Mouse (Mus musculus) gastrocnemius, postnatal 25 days (tissue): ENCODE data around the gene Fndc9. TPM values are rescaled to one million over a fixed set of nuclear protein-coding genes. Genes with fewer than 3 reads are reported as not detected.

Source experiments
- DNase-seq: peaks from one replicate; pipeline ENCODE4 v3.0.0; 2022
- total RNA-seq, 2 experiments: library from RNA; stranded (reverse); gene quantifications; 1 replicate in 1 of 2; 2 replicates in 1 of 2; pipeline ENCODE4 v1.2.3; 2021

Fndc9 gene
- total RNA-seq, 2 experiments from 2014 or later = not detected

DNA sequence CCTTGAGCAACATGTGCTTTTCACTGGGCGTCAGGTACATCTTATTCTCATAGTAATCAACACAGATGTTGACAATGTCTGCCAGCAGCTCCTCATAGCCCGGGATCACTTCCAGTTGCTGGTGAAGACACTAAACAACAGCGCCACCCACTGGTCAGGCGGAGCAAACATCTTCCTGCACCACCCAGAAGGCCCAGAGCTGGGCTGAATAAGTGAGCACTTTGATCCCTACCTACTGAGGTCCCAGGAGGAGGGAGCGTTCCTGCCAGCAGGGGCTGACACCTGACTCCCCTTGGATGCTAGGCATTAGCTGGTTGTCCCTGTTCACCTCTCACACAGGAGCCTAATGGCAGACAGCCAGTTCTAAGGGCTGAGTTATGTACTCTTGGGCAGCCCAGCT is 41.4 kb downstream of the Fndc9 start:
- no peak for DNase-seq

DNA sequence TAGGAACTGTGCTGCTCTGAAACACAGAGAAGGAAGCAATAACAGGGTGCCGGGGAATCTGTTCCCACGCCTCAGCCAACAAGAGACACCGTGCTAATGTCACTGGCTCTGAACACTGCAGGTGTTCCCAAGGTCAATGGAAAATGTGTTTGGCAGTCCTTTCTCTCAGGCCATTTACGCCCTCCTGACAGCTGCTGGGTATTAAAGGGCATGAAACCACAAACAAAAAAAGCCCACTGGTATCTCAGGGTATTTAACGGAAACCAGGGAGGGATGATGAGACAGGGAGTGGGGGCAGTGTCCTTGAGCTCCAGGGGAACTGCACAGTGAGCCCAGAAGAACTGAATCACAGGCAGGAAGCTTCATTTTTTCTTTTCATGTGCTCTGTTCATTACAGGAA is 42.8 kb downstream of the Fndc9 start:
- DNase-seq = no peak

GRCm38 (mm10) chr11:46278709-46279108 is 43.4 kb downstream of the Fndc9 start:
- DNase-seq = no peak

- DNase-seq = no peak
These were observed 47.3 kb downstream of the Fndc9 start for GRCm38 (mm10) chr11:46282612-46283011.

GRCm38 (mm10) chr11:46283800-46284199 is 48.5 kb downstream of the Fndc9 start:
- DNase-seq = no peak

DNA sequence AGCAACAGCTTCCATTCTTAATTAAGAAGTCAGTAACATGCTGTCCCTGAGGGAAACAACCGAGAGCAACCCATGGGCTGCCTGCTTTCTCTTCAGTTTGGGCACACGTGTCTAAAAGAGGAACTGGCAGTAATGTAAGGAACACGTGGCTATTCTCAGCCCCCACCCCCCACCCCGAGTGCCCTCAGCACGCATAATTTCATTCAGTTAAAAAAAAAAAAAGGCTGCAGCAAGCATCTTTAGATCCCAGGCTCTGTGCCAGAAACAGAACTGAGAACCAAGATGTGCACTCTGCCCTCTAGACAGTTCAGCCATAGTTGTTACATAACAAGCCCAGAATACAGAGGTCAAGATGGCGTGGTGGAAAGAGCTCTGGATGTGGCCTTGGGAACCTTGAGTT is 51.5 kb downstream of the Fndc9 start:
- DNase-seq = no peak

GRCm38 (mm10) chr11:46288091-46288490 is 52.8 kb downstream of the Fndc9 start:
- no peak for DNase-seq

DNA sequence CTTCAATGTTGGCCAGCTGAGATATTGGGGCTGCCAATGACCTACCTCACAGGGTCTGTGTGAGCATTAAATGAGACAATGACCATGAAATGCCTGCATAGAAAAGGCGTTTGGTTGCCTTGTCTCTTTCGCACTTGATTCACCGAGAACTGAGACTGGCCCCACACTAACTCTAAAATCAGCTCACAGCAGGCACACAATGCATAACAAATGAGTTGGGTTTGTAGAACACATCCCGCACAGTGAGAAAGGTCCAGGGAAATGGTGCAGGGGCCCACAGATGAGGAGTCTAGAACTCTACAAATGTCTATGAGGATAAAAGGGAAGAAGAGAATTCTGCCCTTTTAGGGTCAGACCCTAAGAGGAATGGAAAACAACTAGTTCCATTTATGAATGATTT is 53.7 kb downstream of the Fndc9 start:
- DNase-seq = no peak

Other genes starting within 250 kb of the Fndc9 start
- 1 to 10 TPM in 1 of 2 experiments, under 1 TPM in 1; 0.51 to 1.2 TPM for gene Gm12166, start 183.2 kb upstream of the Fndc9 start, total RNA-seq
- gene Adam19, start 179.5 kb upstream of the Fndc9 start, total RNA-seq = 1 to 10 TPM; 4.9 to 8.0 TPM
- gene Nipal4, start 69.0 kb upstream of the Fndc9 start, total RNA-seq = not detected
- gene Cyfip2, start 77.3 kb downstream of the Fndc9 start, total RNA-seq = under 1 TPM; 0.54 to 0.90 TPM
- under 1 TPM in 1 of 2 experiments, not detected in 1; 0.08 TPM for gene Itk, start 154.0 kb downstream of the Fndc9 start, total RNA-seq
- not detected for gene Fam71b, start 161.0 kb downstream of the Fndc9 start, total RNA-seq
- gene Med7, start 201.4 kb downstream of the Fndc9 start, total RNA-seq = 10 to 100 TPM; 13.6 to 16.1 TPM
- not detected for gene Havcr2, start 219.4 kb downstream of the Fndc9 start, total RNA-seq